Mouse (Mus musculus) midbrain, embryonic 16.5 days (tissue): Measurements from ENCODE around the gene Nudt5. TPM values are rescaled to one million over a fixed set of nuclear protein-coding genes. Genes with fewer than 3 reads are reported as not detected.

Experiments used
- ATAC-seq: fragments of 200-750 bp; cut with Nextera tagmentation; 2 replicates; pipeline ENCODE4 v1.8.0; 2017; ENCODE audit warnings: moderate TSS enrichment
- H3K27ac ChIP-seq: fragments of 300-500 bp; sonication (generic); 2 replicates; pipeline ENCODE4 v1.5.1; 2014; ENCODE audit warnings: mild to moderate bottlenecking, low read length, mixed read lengths
- H3K27me3 ChIP-seq: fragments of 300-500 bp; sonication (generic); 2 replicates; pipeline ENCODE4 v1.6.1; 2014; ENCODE audit warnings: low read depth, low read length, mixed read lengths; ENCODE audit not compliant: control insufficient read depth, insufficient read depth
- H3K36me3 ChIP-seq: fragments of 300-500 bp; sonication (generic); 2 replicates; pipeline ENCODE4 v1.6.1; 2014; ENCODE audit warnings: mild to moderate bottlenecking, low read length, moderate library complexity, mixed read lengths; ENCODE audit not compliant: control insufficient read depth, insufficient read depth
- H3K4me1 ChIP-seq: fragments of 300-500 bp; sonication (generic); 2 replicates; pipeline ENCODE4 v1.6.1; 2014; ENCODE audit warnings: mild to moderate bottlenecking, low read length, mixed read lengths; ENCODE audit not compliant: control insufficient read depth, insufficient read depth
- H3K4me2 ChIP-seq: fragments of 300-500 bp; sonication (generic); 2 replicates; pipeline ENCODE4 v1.6.1; 2014; ENCODE audit warnings: mild to moderate bottlenecking, low read length, mixed read lengths
- H3K4me3 ChIP-seq: fragments of 300-500 bp; sonication (generic); 2 replicates; pipeline ENCODE4 v1.5.1; 2014; ENCODE audit warnings: low read depth, mild to moderate bottlenecking, low read length, moderate library complexity, mixed read lengths
- H3K9ac ChIP-seq: fragments of 300-500 bp; sonication (generic); 2 replicates; pipeline ENCODE4 v1.6.1; 2014; ENCODE audit warnings: low read depth, low read length, mixed read lengths
- H3K9me3 ChIP-seq: fragments of 300-500 bp; sonication (generic); replicated peaks from 2 replicates; pipeline ENCODE4 v1.6.1; 2014; ENCODE audit warnings: mild to moderate bottlenecking, low read length, mixed read lengths; ENCODE audit not compliant: control insufficient read depth, poor library complexity, severe bottlenecking
- WGBS: fragments of 180-500 bp; shearing (Covaris S2); extraction: QIAGEN DNeasy Blood & Tissue Kit; methylation state at CpG from one replicate; pipeline ENCODE4 v1.1.7; 2014; 5-methylcytosine and 5-hydroxymethylcytosine counted together
- polyA plus RNA-seq: library from polyadenylated mRNA; unstranded; fragments of >200 nt; fragmentation: Nextera tagmentation; extraction: Ambion mirVana; gene quantifications from 2 replicates; pipeline ENCODE4 v1.2.1, GENCODE M21; 2015

The Nudt5 gene
- polyA plus RNA-seq, 1 experiment from 2014 or later = 20.5 TPM

- Histone ChIP-seq H3K36me3 (no peaks in the 10 kb centered on the region), H3K27me3 (no peaks in the 10 kb centered on the region), H3K9ac (no peak overlapping the region), H3K27ac (no peak overlapping the region), H3K9me3 (no peaks in the 10 kb centered on the region), H3K4me1 (peaks cover 2% of the 10 kb centered on the region), H3K4me2 (no peak overlapping the region), H3K4me3 (no peak overlapping the region)
- WGBS = 93% methylated on average over 9 of the region's 9 CpGs
- ATAC-seq = no peak
These were observed 6.3 kb downstream of the Nudt5 start for GRCm38 (mm10) chr2:5851116-5851515.

- Histone ChIP-seq H3K36me3 (no peaks in the 10 kb centered on the region), H3K4me3 (no peak overlapping the region), H3K9me3 (no peaks in the 10 kb centered on the region), H3K9ac (no peak overlapping the region), H3K27me3 (no peaks in the 10 kb centered on the region), H3K4me1 (no peaks in the 10 kb centered on the region), H3K4me2 (no peak overlapping the region), H3K27ac (no peak overlapping the region)
- ATAC-seq = no peak
- WGBS = 88% methylated on average over 5 of the region's 5 CpGs
These were observed 7.0 kb downstream of the Nudt5 start for GRCm38 (mm10) chr2:5851866-5852265.

GRCm38 (mm10) chr2:5862834-5863233 is 18.0 kb downstream of the Nudt5 start, which contains the start of gene Gm13199:
TSS of gene Gm13199 (minus strand) at chr2:5862934.
- Histone ChIP-seq H3K27me3 (no peaks in the 10 kb centered on the region), H3K36me3 (peaks cover 24% of the 10 kb centered on the region), H3K9me3 (no peaks in the 10 kb centered on the region), H3K4me2 (no peak within 1 kb of the TSS), H3K9ac (no peak within 1 kb of the TSS), H3K4me1 (no peaks in the 10 kb centered on the region), H3K27ac (no peak within 1 kb of the TSS), H3K4me3 (no peak within 1 kb of the TSS)
- no peak for ATAC-seq
- 96% methylated on average over 3 of the region's 3 CpGs for WGBS

GRCm38 (mm10) chr2:5867681-5868080 is 22.9 kb downstream of the Nudt5 start:
- 92% methylated on average over 2 of the region's 2 CpGs for WGBS

DNA sequence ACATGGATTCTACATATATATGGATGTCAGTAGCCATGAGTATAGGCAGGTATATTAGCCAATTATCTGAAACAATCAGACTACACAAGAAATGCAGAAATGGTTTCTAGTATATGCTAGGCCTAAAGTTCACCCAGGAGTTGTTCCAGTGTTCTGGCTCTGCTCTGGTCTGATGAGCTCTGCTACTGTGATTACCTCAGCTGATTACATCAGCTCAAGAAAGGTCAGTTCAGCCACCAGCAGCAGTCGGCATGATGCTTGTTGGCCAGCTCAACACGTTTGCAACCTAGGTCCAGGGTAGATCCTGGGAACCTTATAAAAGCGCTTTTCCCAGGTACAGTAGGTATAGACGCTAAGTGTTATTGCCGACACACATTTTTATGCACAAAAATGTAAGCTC is 24.9 kb downstream of the Nudt5 start:
- Histone ChIP-seq H3K27ac (no peak overlapping the region), H3K36me3 (peaks cover 28% of the 10 kb centered on the region), H3K27me3 (no peaks in the 10 kb centered on the region), H3K9ac (no peak overlapping the region), H3K4me2 (no peak overlapping the region), H3K4me1 (no peaks in the 10 kb centered on the region), H3K9me3 (no peaks in the 10 kb centered on the region), H3K4me3 (no peak overlapping the region)
- no peak for ATAC-seq
- 93% methylated on average over 5 of the region's 5 CpGs for WGBS

More at GRCm38 (mm10) chr2:5867681-5868080, 22.9 kb downstream of the Nudt5 start:
- ATAC-seq = no peak
- Histone ChIP-seq H3K9ac (no peak overlapping the region), H3K27ac (no peak overlapping the region), H3K4me3 (no peak overlapping the region), H3K4me1 (no peaks in the 10 kb centered on the region), H3K4me2 (no peak overlapping the region), H3K36me3 (peaks cover 24% of the 10 kb centered on the region), H3K27me3 (no peaks in the 10 kb centered on the region), H3K9me3 (no peaks in the 10 kb centered on the region)

DNA sequence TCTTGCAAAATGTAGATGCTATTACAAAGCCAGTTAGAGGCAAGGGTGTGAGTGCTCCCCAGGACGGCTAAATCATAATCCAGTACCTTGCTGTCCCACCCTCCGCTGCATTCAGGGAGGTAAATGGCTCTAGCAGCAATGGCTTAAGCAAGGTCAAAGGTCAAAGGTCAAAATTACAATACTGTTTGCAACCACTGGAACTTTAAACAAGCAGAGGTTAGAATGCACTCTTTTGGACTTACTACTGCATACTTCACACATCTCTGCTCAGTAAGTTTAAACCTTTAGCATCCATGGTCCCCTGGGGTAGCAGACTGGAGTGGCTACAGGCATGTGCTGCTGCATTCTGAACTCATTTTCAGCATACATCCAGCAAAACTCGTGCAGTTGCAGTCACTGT is 32.6 kb downstream of the Nudt5 start:
- no peak for ATAC-seq
- Histone ChIP-seq H3K9ac (no peak overlapping the region), H3K36me3 (peaks cover 36% of the 10 kb centered on the region), H3K4me1 (no peaks in the 10 kb centered on the region), H3K27ac (no peak overlapping the region), H3K27me3 (no peaks in the 10 kb centered on the region), H3K9me3 (no peaks in the 10 kb centered on the region), H3K4me2 (no peak overlapping the region), H3K4me3 (no peak overlapping the region)
- WGBS = 75% methylated on average over 3 of the region's 3 CpGs

DNA sequence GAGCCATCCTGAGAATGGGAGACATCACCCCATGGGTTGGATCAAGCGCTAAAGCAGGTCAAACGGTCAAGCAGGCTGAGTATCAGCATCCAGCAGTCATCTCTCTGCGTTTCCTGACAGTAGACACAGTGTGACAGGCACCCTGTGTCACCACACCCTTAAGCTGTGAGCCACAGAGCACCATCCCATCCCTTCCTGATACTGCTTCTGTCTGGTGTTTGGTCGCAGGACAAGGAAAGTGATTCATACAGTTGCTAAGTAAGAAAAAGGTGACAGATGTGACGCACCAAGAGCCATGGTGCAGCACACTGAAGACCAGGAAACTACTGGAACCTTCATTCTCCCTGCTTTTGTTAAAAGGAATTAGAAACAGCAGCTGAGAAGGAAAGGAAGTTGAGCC is 44.0 kb downstream of the Nudt5 start:
- 94% methylated on average over 5 of the region's 5 CpGs for WGBS
- H3K36me3 ChIP-seq = peaks cover 12% of the 10 kb centered on the region; the same call in 1 of the 2 replicates

DNA sequence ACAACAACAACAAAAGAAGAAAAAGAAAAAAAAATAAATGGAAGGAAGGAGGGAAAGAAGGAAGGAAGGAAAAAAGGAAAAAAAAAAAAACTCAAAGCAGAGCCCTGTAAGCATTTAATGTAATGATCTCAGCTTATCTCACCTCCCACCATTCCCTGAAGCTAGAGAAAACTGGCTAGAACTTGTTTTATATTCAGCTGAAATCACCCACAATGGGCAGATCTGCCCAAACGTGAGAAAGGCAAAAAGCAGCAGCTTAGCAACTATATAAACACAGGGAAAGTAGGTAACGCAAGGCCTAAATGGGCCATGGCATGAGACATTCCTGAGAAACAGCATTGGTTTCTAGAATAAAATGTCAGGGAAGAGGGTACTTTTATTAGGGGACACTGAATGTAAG is 44.6 kb downstream of the Nudt5 start:
- 67% methylated on average over 2 of the region's 2 CpGs for WGBS
- Histone ChIP-seq H3K9me3 (no peaks in the 10 kb centered on the region), H3K4me1 (peaks cover 13% of the 10 kb centered on the region), H3K9ac (no peak overlapping the region), H3K4me2 (no peak overlapping the region), H3K36me3 (peaks cover 12% of the 10 kb centered on the region; the same call in 1 of the 2 replicates), H3K27me3 (no peaks in the 10 kb centered on the region), H3K4me3 (no peak overlapping the region), H3K27ac (no peak overlapping the region)
- ATAC-seq = no peak

More for the DNA sequence above, 44.0 kb downstream of the Nudt5 start:
- Histone ChIP-seq H3K27me3 (no peaks in the 10 kb centered on the region), H3K9ac (no peak overlapping the region), H3K4me2 (no peak overlapping the region), H3K9me3 (no peaks in the 10 kb centered on the region), H3K27ac (no peak overlapping the region), H3K4me1 (peaks cover 9% of the 10 kb centered on the region), H3K4me3 (no peak overlapping the region)
- no peak for ATAC-seq

DNA sequence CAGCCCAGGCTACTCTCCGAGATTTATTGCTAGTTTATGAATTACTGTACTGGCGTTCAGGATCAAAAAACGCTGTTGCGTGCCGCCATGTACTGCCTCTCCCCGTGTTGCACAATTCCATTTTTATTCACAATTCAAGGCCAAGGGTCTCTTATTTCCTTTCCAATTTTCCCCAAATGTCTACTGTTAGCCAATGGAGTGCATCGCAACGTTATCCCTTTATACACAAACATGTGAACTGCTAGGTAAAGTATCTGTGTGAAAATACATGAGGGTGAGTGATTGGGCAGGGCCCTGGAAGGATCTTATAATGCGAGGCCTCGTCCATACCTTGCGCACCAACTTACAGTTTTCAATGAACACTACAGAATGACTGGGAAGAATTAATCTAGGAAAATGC is 49.5 kb downstream of the Nudt5 start:
- peak; percentile 41; the same call in 1 of the 2 replicates for ATAC-seq
- peak overlapping the region; percentile 66 for H3K4me2 ChIP-seq
- 45% methylated on average over 11 of the region's 11 CpGs for WGBS
- peak overlapping the region; percentile 95 for H3K9ac ChIP-seq
- no peaks in the 10 kb centered on the region for H3K27me3 ChIP-seq
- no peak overlapping the region for H3K27ac ChIP-seq
- H3K4me3 ChIP-seq = peak overlapping the region; percentile 94
- peaks cover 6% of the 10 kb centered on the region; the same call in 1 of the 2 replicates for H3K36me3 ChIP-seq
- H3K4me1 ChIP-seq = peaks cover 13% of the 10 kb centered on the region
- no peaks in the 10 kb centered on the region for H3K9me3 ChIP-seq
